Mouse (Mus musculus) stomach, postnatal 0 days (tissue): ENCODE data around the gene Col25a1.

ENCODE experiments used
- CTCF ChIP-seq: IDR thresholded peaks from 2 replicates; pipeline ENCODE4 v1.5.1; 2016; ENCODE audit warnings: antibody characterized with exemption, low read depth, mild to moderate bottlenecking, moderate library complexity
- EP300 ChIP-seq: optimal IDR thresholded peaks from 2 replicates; pipeline ENCODE3; 2016; ENCODE audit warnings: antibody characterized with exemption

GRCm38 (mm10) chr3:130259670-130260069 is 128.4 kb downstream of the Col25a1 start:
- TF ChIP-seq CTCF (peak; percentile 44), EP300 (no peak)
